Mouse (Mus musculus): ENCODE data around the gene Ccdc173. TPM values are rescaled to one million over a fixed set of nuclear protein-coding genes. Genes with fewer than 3 reads are reported as not detected.
"Not testable (repeated sequence)": the region's sequence is repeated elsewhere in the genome, so short reads cannot be mapped to it uniquely, and the experiment has no call there.

Ccdc173 gene
- total RNA-seq, 2 experiments from 2014 or later = 2.7 to 3.1 TPM

DNA sequence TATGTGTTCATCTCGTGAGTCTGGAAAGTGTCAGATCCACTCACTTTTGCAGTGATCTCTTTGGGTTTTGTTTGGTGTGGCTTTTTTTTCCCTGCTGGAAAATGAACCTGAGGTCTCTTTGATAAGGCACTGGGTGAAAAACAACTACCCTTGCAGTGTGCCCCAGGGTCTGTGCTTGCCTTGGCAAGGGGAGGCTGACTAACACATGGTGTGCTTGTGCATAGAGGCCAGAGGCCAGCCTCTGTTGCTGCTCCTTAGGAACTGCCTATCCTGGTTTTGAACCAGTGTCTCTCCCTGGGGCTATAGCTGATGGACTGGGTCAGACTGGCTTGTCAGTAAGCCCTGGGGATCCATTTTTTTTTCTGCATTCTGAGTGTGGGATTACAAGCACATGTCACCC is 30.8 kb upstream of the Ccdc173 start:
- Histone ChIP-seq H3K27ac (no peak overlapping the region), H3K4me3 (no peak overlapping the region)
- no peak for DNase-seq (ENCODE audit: low spot score in 2 of 2)
- no peak for TF ChIP-seq CTCF (conservative IDR thresholded peaks at IDR 0.05)

DNA sequence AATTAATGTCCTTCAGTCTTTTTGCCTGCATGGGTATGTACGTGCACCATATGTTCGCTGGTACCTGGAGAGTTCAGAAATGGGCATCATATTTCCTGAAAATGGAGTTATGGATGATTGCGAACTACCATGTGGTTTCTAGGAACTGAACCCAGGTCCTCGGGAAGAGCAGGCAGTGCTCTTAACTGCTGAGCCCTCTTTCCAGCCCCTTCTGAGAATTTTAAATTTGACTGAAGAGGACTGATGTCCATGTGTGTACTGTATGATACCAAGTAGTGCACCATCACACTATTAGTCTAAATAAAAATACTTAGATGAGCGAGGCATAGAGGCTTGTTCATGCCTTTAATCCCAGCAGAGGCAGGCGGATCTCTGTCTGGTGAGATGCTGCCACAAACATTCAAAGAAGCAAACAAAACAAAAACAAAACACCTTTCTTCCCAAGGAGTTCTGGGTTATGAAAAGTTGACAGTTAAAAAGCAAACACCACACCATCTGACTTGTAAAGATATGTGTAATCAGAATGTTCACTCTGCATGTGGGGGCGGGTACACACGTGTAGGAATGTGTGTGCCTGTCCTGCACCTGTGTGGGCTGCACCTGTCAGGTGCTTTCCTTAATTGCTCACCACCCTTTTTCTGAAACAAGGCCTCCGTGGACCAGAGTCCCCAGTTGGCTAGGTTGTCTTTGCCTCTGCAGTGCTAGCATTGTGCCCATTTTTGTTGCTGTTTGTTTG is 29.1 kb upstream of the Ccdc173 start:
- Histone ChIP-seq H3K4me3 (no peak overlapping the region), H3K27ac (no peak overlapping the region)
- TF ChIP-seq CTCF (conservative IDR thresholded peaks at IDR 0.05) = no peak
- DNase-seq (ENCODE audit: low spot score in 2 of 2) = no peak

- DNase-seq (ENCODE audit: low spot score in 2 of 2) = no peak
- no peak for TF ChIP-seq CTCF (conservative IDR thresholded peaks at IDR 0.05)
- H3K27ac ChIP-seq = no peak overlapping the region
- no peak overlapping the region for H3K4me3 ChIP-seq
Measured at GRCm38 (mm10) chr2:69816575-69816974, 27.2 kb upstream of the Ccdc173 start.

GRCm38 (mm10) chr2:69811349-69811748 is 22.0 kb upstream of the Ccdc173 start:
- H3K27ac ChIP-seq = not testable (repeated sequence)

GRCm38 (mm10) chr2:69810169-69810568 is 20.8 kb upstream of the Ccdc173 start:
- Histone ChIP-seq H3K4me3 (no peak overlapping the region), H3K27ac (no peak overlapping the region)
- no peak for TF ChIP-seq CTCF (conservative IDR thresholded peaks at IDR 0.05)
- DNase-seq (ENCODE audit: low spot score in 2 of 2) = no peak

More at GRCm38 (mm10) chr2:69811349-69811748, 22.0 kb upstream of the Ccdc173 start:
- H3K4me3 ChIP-seq; DNase-seq (ENCODE audit: low spot score in 2 of 2): not testable (repeated sequence)

DNA sequence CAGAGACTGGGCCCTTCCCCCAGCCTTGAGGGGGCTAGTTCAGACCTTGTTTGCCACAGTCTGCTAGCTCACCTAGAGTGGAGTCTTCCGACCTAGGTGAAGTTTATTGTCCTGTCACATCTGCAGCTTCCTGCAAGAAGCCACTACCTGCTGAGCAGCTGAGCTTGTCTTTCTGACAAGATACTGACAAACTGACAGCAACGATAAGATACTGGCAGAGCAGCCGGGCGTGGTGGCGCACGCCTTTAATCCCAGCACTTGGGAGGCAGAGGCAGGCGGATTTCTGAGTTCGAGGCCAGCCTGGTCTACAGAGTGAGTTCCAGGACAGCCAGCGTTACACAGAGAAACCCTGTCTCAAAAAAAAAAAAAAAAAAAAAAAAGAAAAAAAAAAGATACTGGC is 15.3 kb upstream of the Ccdc173 start:
- not testable (repeated sequence) for H3K4me3 ChIP-seq; H3K27ac ChIP-seq; DNase-seq (ENCODE audit: low spot score in 2 of 2)

DNA sequence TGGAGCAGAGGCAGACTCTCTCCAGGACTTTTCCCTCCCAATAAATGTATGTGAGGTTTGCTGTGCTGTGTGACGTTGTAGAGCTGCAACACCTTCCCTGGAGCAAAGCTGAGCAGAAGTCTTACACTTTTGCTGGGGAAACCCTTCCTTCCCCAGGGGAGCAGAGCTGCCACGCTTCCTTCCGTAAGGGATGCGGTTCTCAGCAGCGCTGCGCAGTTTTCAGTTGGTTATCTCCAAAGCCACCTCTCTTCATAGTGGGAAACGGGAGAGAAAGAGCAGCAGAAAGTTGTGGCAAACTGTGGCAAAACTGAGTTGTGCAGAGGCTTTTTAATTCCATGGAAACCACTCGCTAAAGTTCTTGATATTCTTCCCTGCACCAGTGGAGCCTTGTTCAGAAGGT is 14.4 kb upstream of the Ccdc173 start:
- Histone ChIP-seq H3K27ac (no peak overlapping the region), H3K4me3 (no peak overlapping the region)
- TF ChIP-seq CTCF (conservative IDR thresholded peaks at IDR 0.05) = no peak
- no peak for DNase-seq (ENCODE audit: low spot score in 2 of 2)

GRCm38 (mm10) chr2:69802911-69803312 is 13.5 kb upstream of the Ccdc173 start:
- peak overlapping the region; percentile 12; the same call in 1 of the 2 replicates for H3K4me3 ChIP-seq
- H3K27ac ChIP-seq = no peak overlapping the region
- TF ChIP-seq CTCF (conservative IDR thresholded peaks at IDR 0.05) = peak; percentile 90
- DNase-seq (ENCODE audit: low spot score in 2 of 2) = peak in 1 of 2 experiments; percentile 67

DNA sequence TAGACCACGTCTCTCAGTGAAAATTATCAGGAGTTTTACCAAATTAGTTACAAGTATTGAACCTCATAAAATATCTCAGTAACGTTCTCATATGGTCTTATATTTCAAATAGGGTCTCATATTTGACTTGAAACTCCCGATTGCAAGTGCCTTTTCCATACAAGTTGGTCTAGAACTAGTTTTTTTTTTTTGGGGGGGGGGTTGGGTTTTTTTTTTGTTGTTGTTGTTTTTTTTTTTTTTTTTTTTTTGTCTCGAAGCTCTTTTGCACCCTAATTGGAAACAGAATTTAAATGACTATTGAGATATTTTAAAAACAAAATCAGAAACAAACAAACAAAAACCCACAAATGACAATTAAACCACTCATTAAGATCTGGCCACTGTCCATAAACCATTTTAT is 1.3 kb upstream of the Ccdc173 start:
- no peak for TF ChIP-seq CTCF (conservative IDR thresholded peaks at IDR 0.05)
- H3K4me3 ChIP-seq = peak overlapping the region; percentile 97
- no peak for DNase-seq (ENCODE audit: low spot score in 2 of 2)
- no peak overlapping the region for H3K27ac ChIP-seq

DNA sequence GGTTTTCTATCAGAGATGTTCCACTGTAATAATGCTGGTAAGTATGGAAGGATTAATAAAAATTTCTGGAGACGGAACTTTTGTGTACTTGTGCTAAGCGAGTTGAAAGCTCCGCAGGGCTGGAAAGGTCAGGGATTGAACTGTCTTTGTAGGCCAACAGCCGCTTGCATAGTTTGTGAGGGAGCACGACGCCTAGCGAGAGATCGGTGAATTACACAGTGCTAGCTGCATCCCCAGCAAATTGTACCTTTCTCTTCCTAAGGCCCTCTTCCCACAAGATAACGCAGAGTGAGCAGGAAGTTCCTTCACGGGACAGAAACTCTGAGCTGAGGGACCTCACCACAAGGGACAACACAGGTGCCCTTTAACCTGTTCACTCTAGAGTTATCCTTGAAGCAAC is 910 bp upstream of the Ccdc173 start:
- peak overlapping the region; percentile 92 for H3K27ac ChIP-seq
- peak; percentile 81 to 82 for DNase-seq (ENCODE audit: low spot score in 2 of 2)
- H3K4me3 ChIP-seq = peak overlapping the region; percentile 97
- peak; percentile 92 for TF ChIP-seq CTCF (conservative IDR thresholded peaks at IDR 0.05)

DNA sequence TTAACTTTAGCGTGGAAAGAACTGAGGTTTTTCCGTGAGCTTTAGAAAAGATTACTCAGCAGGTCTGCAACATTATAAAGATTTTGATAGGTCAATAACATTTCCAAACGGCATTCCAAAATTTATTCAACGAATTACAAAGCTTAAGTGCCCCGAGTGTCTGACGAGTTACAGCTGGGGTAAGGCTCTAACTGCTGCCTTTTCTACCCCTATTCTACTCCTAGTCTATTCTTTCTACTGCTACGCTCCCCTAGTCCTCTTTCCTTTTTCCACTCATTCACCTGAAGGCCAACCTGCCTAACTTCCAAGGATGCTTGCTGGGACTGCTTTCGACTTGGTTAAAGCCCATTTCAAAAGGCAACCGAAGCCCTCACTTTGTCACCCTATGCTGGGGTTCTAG is 401 bp downstream of the Ccdc173 start:
- DNase-seq (ENCODE audit: low spot score in 2 of 2) = no peak
- Histone ChIP-seq H3K4me3 (peak overlapping the region; percentile 97), H3K27ac (peak overlapping the region; percentile 92)
- TF ChIP-seq CTCF (conservative IDR thresholded peaks at IDR 0.05) = no peak

DNA sequence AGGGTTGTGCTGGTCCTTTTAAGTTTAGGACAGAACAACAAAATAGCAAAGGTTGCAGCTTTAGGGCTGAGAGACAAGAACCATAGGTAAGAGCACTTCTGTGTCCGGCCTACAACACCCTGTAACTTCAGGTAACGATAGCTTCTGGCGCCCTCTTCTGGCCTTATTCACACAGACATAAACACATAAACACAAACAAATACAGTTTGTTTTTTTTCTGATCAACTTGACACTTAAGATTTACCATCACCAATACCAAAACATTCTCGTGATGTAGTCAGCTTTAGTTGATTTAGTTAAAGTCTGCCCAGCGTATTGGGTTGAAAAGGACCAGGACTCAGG is 10.6 kb downstream of the Ccdc173 start:
- DNase-seq (ENCODE audit: low spot score in 2 of 2) = no peak
- TF ChIP-seq CTCF (conservative IDR thresholded peaks at IDR 0.05) = peak; percentile 64
- H3K27ac ChIP-seq = no peak overlapping the region
- H3K4me3 ChIP-seq = no peak overlapping the region

GRCm38 (mm10) chr2:69777985-69778835 is 11.2 kb downstream of the Ccdc173 start:
- H3K27ac ChIP-seq = peak overlapping the region; percentile 14; the same call in 1 of the 2 replicates
- DNase-seq (ENCODE audit: low spot score in 2 of 2) = peak in 1 of 2 experiments; percentile 46

More at GRCm38 (mm10) chr2:69777985-69778835, 11.2 kb downstream of the Ccdc173 start:
- H3K4me3 ChIP-seq = no peak overlapping the region
- no peak for TF ChIP-seq CTCF (conservative IDR thresholded peaks at IDR 0.05)

Measured in layer of hippocampus, adult 2 months (tissue).